Mouse (Mus musculus): Measurements from ENCODE around the gene Mettl8. TPM values are rescaled to one million over a fixed set of nuclear protein-coding genes. Genes with fewer than 3 reads are reported as not detected.

Mettl8 gene
- total and polyA plus RNA-seq, 3 experiments: 20.0 to 21.7 TPM; not detected in 1

DNA sequence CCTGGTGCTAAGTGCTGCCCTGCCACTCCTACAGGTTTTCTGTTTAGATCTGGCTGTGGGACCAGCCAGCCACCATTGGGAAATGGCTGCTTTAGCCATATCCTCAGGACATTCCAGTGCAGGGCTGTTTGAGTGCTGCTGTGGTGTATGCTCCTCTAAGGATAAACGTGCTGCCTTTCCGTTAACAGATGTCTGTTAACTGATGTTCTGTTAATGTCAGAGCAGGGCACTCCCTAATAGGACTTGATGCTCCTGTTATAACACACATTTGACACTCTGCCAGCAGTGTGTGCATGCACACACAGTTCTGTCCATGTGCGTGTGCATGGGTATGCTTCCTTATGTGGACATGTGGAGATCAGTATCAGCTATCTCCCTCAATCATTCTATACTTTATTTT is 61.6 kb downstream of the Mettl8 start:
- no peak for DNase-seq (ENCODE audit: low read depth, low spot score)
- no peak overlapping the region for H3K4me3 ChIP-seq (ENCODE audit: control insufficient read depth in 1 of 2, insufficient read depth in 1 of 2, low read depth in 2 of 2, low read length in 2 of 2)
- no peak overlapping the region for H3K27ac ChIP-seq (ENCODE audit: control insufficient read depth, low read depth, low read length)
- H3K36me3 ChIP-seq (ENCODE audit: control insufficient read depth in 1 of 2, insufficient read depth in 2 of 2, low read length in 2 of 2): peaks cover 0 to 5% of the 10 kb centered on the region in 2 experiments; a peak in 2 of 4 replicates
- TF ChIP-seq ZNF384 (IDR thresholded peaks at IDR 0.05; ENCODE audit: low read depth, low read length) (no peak), ETS1 (IDR thresholded peaks at IDR 0.05; ENCODE audit: low read depth, low read length) (no peak), E2F4 (IDR thresholded peaks at IDR 0.05; ENCODE audit: borderline replicate concordance, low read depth, low read length) (no peak), ZMIZ1 (IDR thresholded peaks at IDR 0.05; ENCODE audit: low read depth, low read length) (no peak), MAX (IDR thresholded peaks at IDR 0.05; ENCODE audit: low read length) (no peak)
- H3K9ac ChIP-seq (ENCODE audit: control insufficient read depth, low read depth, low read length, poor library complexity, severe bottlenecking): no peak overlapping the region
- H3K4me1 ChIP-seq (ENCODE audit: control insufficient read depth in 1 of 2, insufficient read depth in 2 of 2, low read length in 2 of 2): peaks cover 0 to 6% of the 10 kb centered on the region in 2 experiments; a peak in 2 of 4 replicates
- H3K9me3 ChIP-seq (replicated peaks; ENCODE audit: insufficient read depth, low read length): no peaks in the 10 kb centered on the region
- H3K79me2 ChIP-seq (ENCODE audit: control insufficient read depth, insufficient read depth, low read length, poor library complexity): no peaks in the 10 kb centered on the region
- H3K27me3 ChIP-seq (ENCODE audit: control insufficient read depth in 1 of 2, insufficient read depth in 2 of 2, low read length in 2 of 2): no peaks in the 10 kb centered on the region

DNA sequence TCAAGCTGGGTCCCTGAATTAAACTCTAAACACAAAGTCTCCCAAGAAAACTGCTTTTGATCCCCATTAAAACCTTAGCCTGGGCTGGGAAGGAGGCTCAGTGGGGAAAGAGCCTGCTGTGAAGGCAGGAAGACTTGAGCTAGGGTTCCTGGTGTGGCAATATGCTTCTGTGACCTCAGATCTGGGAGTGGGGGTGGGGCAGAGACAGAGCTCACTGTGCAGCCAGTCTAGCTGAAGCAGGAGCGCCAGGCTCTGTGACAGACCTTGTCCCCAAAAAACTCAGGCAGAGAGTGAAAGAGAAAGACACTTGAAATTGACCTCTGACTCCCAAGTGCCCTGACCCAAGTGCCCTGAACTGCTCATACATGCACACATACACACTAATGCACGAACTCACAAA is 62.7 kb downstream of the Mettl8 start:
- no peaks in the 10 kb centered on the region for H3K27me3 ChIP-seq (ENCODE audit: control insufficient read depth in 1 of 2, insufficient read depth in 2 of 2, low read length in 2 of 2)
- H3K4me1 ChIP-seq (ENCODE audit: control insufficient read depth in 1 of 2, insufficient read depth in 2 of 2, low read length in 2 of 2): peaks cover 0 to 6% of the 10 kb centered on the region in 2 experiments; a peak in 2 of 4 replicates

DNA sequence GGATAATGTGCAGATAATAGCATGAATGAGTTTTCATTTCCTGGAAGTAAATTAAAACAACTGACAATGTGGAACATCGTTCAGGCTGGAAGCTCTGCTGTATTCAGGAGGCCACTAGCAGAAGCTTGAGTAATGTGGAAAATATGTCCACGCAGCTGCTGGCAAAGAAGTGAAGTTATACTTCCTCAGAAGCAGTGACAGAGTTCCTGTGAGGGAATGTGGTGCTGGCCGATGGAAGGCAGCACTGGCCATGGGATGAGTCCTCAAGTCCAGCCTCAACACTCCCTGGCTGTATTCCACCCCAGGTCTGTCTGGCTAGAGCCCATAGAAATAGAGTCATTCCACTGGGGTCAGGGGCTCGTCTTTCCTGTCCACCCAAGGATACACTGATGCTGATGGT is 65.2 kb downstream of the Mettl8 start:
- Histone ChIP-seq H3K27ac (ENCODE audit: control insufficient read depth, low read depth, low read length) (no peak overlapping the region), H3K36me3 (ENCODE audit: control insufficient read depth in 1 of 2, insufficient read depth in 2 of 2, low read length in 2 of 2) (no peaks in the 10 kb centered on the region; a peak in 1 of 4 replicates), H3K79me2 (ENCODE audit: control insufficient read depth, insufficient read depth, low read length, poor library complexity) (no peaks in the 10 kb centered on the region), H3K9me3 (replicated peaks; ENCODE audit: insufficient read depth, low read length) (no peaks in the 10 kb centered on the region), H3K9ac (ENCODE audit: control insufficient read depth, low read depth, low read length, poor library complexity, severe bottlenecking) (no peak overlapping the region), H3K27me3 (ENCODE audit: control insufficient read depth in 1 of 2, insufficient read depth in 2 of 2, low read length in 2 of 2) (no peaks in the 10 kb centered on the region), H3K4me1 (ENCODE audit: control insufficient read depth in 1 of 2, insufficient read depth in 2 of 2, low read length in 2 of 2) (no peaks in the 10 kb centered on the region), H3K4me3 (ENCODE audit: control insufficient read depth in 1 of 2, insufficient read depth in 1 of 2, low read depth in 2 of 2, low read length in 2 of 2) (no peak overlapping the region)
- DNase-seq (ENCODE audit: low read depth, low spot score): no peak
- no peak for TF ChIP-seq MEF2A (IDR thresholded peaks at IDR 0.05; ENCODE audit: extremely low read depth, insufficient replicate concordance, low read depth, low read length, poor library complexity, severe bottlenecking)
- no peak for TF ChIP-seq RAD21 (IDR thresholded peaks at IDR 0.05; ENCODE audit: low read depth, low read length)
- TF ChIP-seq ZC3H11A (IDR thresholded peaks at IDR 0.05; ENCODE audit: low read depth, low read length): no peak
- no peak for TF ChIP-seq JUND (IDR thresholded peaks at IDR 0.05; ENCODE audit: low read depth, low read length)

More for the DNA sequence above, 62.7 kb downstream of the Mettl8 start:
- no peak for TF ChIP-seq USF1 (IDR thresholded peaks at IDR 0.05; ENCODE audit: low read depth, low read length)
- no peak for TF ChIP-seq RCOR1 (IDR thresholded peaks at IDR 0.05; ENCODE audit: low read depth, low read length)
- TF ChIP-seq UBTF (IDR thresholded peaks at IDR 0.05; ENCODE audit: borderline replicate concordance, insufficient read depth, low read depth, low read length): no peak
- no peak for TF ChIP-seq GABPA (IDR thresholded peaks at IDR 0.05; ENCODE audit: low read depth, low read length)
- TF ChIP-seq MEF2A (IDR thresholded peaks at IDR 0.05; ENCODE audit: extremely low read depth, insufficient replicate concordance, low read depth, low read length, poor library complexity, severe bottlenecking): no peak
- no peak for TF ChIP-seq MAZ (IDR thresholded peaks at IDR 0.05; ENCODE audit: low read depth, low read length)
- no peak for TF ChIP-seq TCF12 (IDR thresholded peaks at IDR 0.05; ENCODE audit: low read depth, low read length)
- no peak for TF ChIP-seq CHD2 (IDR thresholded peaks at IDR 0.05; ENCODE audit: low read length)
- no peak for TF ChIP-seq ZC3H11A (IDR thresholded peaks at IDR 0.05; ENCODE audit: low read depth, low read length)
- TF ChIP-seq SMC3 (IDR thresholded peaks at IDR 0.05; ENCODE audit: low read depth, low read length): no peak
- TF ChIP-seq TAL1 (IDR thresholded peaks at IDR 0.05; ENCODE audit: low read length): no peak
- TF ChIP-seq KAT2A (conservative IDR thresholded peaks at IDR 0.05; ENCODE audit: low read depth, low read length): no peak
- TF ChIP-seq EP300 (IDR thresholded peaks at IDR 0.05; ENCODE audit: low read depth in 1 of 2, low read length in 2 of 2): no peak
- TF ChIP-seq MAX (IDR thresholded peaks at IDR 0.05; ENCODE audit: low read length): no peak
- no peak for TF ChIP-seq MAFK (IDR thresholded peaks at IDR 0.05; ENCODE audit: borderline replicate concordance, low read depth, low read length)
- no peak for TF ChIP-seq MXI1 (IDR thresholded peaks at IDR 0.05; ENCODE audit: low read depth, low read length)
- TF ChIP-seq MYB (IDR thresholded peaks at IDR 0.05; ENCODE audit: low read depth, low read length): no peak
- TF ChIP-seq USF2 (IDR thresholded peaks at IDR 0.05; ENCODE audit: borderline replicate concordance in 1 of 2, insufficient read depth in 1 of 2, low read depth in 1 of 2, low read length in 2 of 2): no peak
- TF ChIP-seq HCFC1 (IDR thresholded peaks at IDR 0.05; ENCODE audit: low read depth, low read length): no peak
- no peak for TF ChIP-seq POLR2AphosphoS2 (IDR thresholded peaks at IDR 0.05; ENCODE audit: low read length)
- H3K27ac ChIP-seq (ENCODE audit: control insufficient read depth, low read depth, low read length): no peak overlapping the region
- no peak overlapping the region for H3K9ac ChIP-seq (ENCODE audit: control insufficient read depth, low read depth, low read length, poor library complexity, severe bottlenecking)
- peaks cover 0 to 2% of the 10 kb centered on the region in 2 experiments; a peak in 1 of 4 replicates for H3K36me3 ChIP-seq (ENCODE audit: control insufficient read depth in 1 of 2, insufficient read depth in 2 of 2, low read length in 2 of 2)
- H3K4me3 ChIP-seq (ENCODE audit: control insufficient read depth in 1 of 2, insufficient read depth in 1 of 2, low read depth in 2 of 2, low read length in 2 of 2): no peak overlapping the region
- H3K79me2 ChIP-seq (ENCODE audit: control insufficient read depth, insufficient read depth, low read length, poor library complexity): no peaks in the 10 kb centered on the region
- no peaks in the 10 kb centered on the region for H3K9me3 ChIP-seq (replicated peaks; ENCODE audit: insufficient read depth, low read length)
- DNase-seq (ENCODE audit: low read depth, low spot score): no peak
